Mouse (Mus musculus): ENCODE measurements around the gene Fign.

Fign gene

GRCm38 (mm10) chr2:64059477-64059876, 38.4 kb downstream of the Fign start:
- DNase-seq (ENCODE audit: low spot score), result no peak

GRCm38 (mm10) chr2:64048142-64048541, 49.7 kb downstream of the Fign start:
- DNase-seq (ENCODE audit: low spot score), result no peak

DNA sequence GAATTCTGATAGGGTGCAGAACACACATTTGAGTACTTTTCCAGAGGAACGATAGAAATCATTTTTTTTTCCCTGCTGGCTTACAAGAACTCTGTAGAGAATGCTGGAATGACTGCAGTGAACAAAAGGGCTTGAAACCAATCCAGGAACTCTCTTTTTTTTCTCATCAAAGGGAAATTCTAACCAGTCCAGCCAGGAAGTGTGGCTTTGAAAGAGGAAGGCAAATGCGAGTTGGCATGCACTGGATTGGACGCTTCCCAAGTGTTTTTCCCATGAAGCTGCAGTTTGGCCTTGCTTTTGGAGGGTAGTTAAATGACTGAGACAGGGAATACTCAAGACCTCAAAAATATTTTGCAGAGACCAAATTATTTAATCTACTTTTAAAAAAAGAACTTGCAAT, 54.7 kb downstream of the Fign start:
- no peak for DNase-seq (ENCODE audit: low spot score)

- no peak for DNase-seq (ENCODE audit: low spot score)
Observed at GRCm38 (mm10) chr2:64035393-64035792, 62.4 kb downstream of the Fign start.

DNA sequence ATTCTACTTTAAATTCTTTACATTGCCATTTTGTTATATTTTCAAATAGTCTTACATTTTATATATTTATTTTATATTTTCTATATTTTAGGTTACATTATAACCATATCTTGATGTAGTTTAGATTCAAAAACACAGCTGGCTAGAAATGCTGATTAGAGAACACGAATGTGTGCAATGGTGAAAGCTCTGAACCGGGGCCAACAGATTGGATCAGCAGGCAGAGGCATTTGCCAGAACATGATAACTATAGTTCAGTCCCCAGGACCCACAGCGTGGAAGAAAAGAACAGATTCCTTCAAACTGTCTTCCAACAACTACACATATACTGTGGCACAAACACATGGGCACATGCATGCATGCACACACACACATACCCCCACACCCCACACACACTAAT, 64.0 kb downstream of the Fign start:
- no peak for DNase-seq (ENCODE audit: low spot score)

DNA sequence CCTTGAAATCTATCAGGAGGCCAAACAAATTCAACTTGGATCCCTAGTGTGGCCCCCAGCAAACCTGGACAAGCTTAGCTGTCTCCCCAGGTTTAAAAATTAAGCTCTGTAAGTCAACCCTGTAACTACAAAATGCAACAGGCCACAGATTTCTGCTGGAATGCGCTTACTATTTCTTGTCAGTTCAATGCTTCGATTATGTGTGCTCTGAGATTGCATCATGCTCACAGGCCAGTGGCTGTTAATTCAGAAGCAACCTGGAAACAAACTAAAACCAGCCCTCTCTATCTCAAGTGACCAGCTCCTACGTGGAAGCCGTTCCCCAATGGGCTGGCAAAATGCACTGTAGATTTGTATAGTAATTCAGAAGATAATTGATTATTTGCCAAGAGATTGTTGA, 71.9 kb downstream of the Fign start:
- DNase-seq (ENCODE audit: low spot score), result no peak

- no peak for DNase-seq (ENCODE audit: low spot score)
Observed at GRCm38 (mm10) chr2:63994304-63995023, 103.4 kb downstream of the Fign start.

GRCm38 (mm10) chr2:63985426-63985825, 112.4 kb downstream of the Fign start:
- no peak for DNase-seq (ENCODE audit: low spot score)

GRCm38 (mm10) chr2:63982351-63982751, 115.5 kb downstream of the Fign start:
- peak; percentile 70 for DNase-seq (ENCODE audit: low spot score)

DNA sequence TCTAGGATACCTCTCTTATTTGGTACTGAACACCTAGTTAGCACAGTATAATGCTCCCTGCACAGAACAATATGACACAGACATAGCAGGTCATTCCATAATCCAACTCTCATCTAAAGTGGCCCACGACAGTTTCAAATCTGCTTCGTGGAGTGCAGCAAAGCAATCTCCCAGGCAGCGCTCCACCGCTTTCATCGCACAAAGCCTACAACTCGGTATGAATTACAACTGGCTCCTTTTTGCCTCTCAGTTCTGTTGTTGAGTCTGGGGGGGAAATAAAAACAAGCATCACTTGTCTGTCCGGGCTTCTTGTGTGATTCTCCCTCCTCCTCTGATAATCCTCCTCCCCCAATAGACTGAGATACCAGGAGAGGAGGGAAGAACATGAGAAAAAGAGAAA, 116.4 kb downstream of the Fign start:
- no peak for DNase-seq (ENCODE audit: low spot score)

DNA sequence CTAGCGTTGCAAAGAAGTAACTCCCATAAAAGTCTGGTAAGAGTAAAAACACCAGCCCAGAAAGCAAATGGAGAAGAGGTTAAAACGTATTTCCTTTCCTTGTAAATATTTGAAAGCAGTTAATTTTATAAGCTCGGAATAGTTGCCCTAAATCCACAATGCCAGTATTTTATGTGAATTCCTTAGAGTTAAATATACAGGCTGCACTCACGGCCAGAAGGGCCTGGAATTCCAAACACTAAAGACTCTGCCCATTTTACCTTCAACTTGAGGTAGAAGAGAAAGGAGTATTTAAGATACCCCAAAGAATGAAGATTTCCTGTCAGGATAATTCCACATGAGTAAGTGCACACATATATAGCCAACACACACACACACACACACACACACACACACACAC, 128.2 kb downstream of the Fign start:
- no peak for DNase-seq (ENCODE audit: low spot score)

GRCm38 (mm10) chr2:63931041-63931440, 166.8 kb downstream of the Fign start:
- no peak for DNase-seq (ENCODE audit: low spot score)

DNA sequence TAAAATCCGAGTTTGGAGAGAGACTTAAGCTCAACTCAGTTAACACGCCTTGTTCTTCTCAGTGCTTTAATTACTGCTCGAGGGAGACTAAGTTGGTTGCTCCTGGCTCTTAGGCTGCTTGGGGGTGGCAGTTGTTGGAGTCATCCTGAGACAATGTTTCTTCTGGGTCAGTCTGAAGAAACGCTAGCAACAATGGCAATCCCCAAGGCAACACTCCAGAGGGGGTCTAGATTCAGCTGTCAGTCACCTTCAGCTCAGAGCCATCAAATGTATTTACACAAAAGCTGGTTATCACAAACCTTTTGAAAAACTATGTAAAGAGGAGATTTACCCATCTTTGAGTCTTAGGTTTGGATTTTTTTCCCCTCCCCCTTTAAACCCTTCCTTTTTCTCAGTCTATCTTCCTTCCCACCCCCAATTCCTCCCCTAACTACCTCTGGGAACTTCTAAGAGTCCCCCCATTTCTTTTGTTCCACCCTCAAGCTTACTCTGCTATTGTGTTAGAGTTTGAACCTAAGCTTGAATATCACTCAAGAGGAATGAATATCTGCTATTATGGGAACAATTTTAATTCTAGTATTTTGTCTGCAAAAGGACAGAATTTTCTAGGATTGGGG, 171.2 kb downstream of the Fign start:
- DNase-seq (ENCODE audit: low spot score), result peak; percentile 21

GRCm38 (mm10) chr2:63925721-63926235, 172.1 kb downstream of the Fign start:
- DNase-seq (ENCODE audit: low spot score), result no peak
